Mouse (Mus musculus): ENCODE measurements around the gene Pcare. TPM values are rescaled to one million over a fixed set of nuclear protein-coding genes. Genes with fewer than 3 reads are reported as not detected.

Pcare gene
- polyA plus RNA-seq, 1 experiment from 2014 or later, result not detected

Other genes with a start within 250 kb of the Pcare start
- gene Ndc80, start 226.0 kb downstream of the Pcare start, polyA plus RNA-seq (2015; fragmentation: Nextera tagmentation; extraction: Ambion mirVana), result 30.4 and 33.7 TPM in 2 replicates
- gene Spdya, start 200.8 kb downstream of the Pcare start, polyA plus RNA-seq (2015; fragmentation: Nextera tagmentation; extraction: Ambion mirVana), result 0.33 and 0.45 TPM in 2 replicates
- 60.0 and 65.2 TPM in 2 replicates for gene Wdr43, start 137.0 kb downstream of the Pcare start, polyA plus RNA-seq (2015; fragmentation: Nextera tagmentation; extraction: Ambion mirVana)
- 0.27 and 0.45 TPM in 2 replicates for gene Togaram2, start 79.6 kb downstream of the Pcare start, polyA plus RNA-seq (2015; fragmentation: Nextera tagmentation; extraction: Ambion mirVana)
- 1.9 and 2.7 TPM in 2 replicates for gene Clip4, start 15.6 kb upstream of the Pcare start, polyA plus RNA-seq (2015; fragmentation: Nextera tagmentation; extraction: Ambion mirVana)

Data from intestine, embryonic 16.5 days (tissue).